Mouse (Mus musculus) heart, postnatal 4 days (tissue): Measurements from ENCODE around the gene Msx3. TPM values are rescaled to one million over a fixed set of nuclear protein-coding genes. Genes with fewer than 3 reads are reported as not detected.
A peak's percentile ranks its signal among the peaks of the same experiment; 100 is the strongest.

ENCODE experiments used
- DNase-seq: peaks from one replicate; pipeline ENCODE4 v3.0.0; 2021
- total RNA-seq, 2 experiments: library from RNA; stranded (reverse); gene quantifications; 2 replicates each; pipeline ENCODE4 v1.2.3; 2021

Msx3 gene
- total RNA-seq, 2 experiments from 2014 or later, result not detected

DNA sequence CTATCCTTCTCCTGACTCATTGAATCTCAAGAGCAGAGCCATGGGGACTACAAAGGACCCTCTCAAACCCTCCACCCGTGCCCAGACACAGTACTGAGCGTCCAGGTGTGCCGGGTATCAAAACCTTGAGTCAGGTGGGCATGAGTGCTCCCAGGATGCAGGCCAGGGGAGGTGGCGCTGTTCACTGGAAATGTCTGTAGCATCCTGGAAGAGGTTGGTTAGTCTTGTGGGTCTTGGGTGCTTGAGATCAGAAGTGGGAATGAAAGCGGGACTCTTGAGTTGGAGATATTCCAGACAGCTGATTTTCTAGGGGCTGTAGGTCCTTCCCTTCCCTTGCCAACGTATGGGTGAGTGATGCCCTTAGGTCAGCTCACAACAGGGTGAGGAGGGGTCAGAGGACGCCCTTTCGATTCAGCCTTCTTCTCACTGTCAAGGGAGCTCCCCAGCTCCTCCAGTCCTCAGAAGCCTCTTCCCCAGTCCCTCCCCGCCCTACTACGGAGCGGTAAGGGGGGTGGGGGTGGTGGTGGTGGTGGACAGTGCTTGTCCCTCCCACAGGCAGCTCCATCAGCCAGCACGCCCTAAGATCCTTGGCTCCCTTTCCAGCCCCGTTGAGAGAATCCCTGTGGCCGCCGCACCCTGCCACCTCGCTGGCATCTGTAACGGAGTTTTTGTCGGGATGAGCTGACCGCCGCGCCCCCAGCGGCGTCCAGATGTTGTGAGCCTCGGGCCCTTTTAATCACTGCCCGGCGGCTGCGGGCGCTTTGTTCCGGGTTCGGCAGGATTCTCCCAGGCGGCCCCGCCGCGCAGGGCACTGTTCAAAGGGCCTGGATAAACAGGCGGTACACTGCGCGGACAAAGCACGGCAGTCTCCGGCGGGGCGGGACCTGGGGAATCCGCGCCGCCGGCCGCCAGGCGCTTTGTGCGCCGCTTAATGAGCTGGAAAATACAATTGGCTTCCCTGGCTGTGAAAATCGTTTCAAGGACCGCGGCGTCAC, 8.8 kb upstream of the Msx3 start:
- peak; percentile 27 for DNase-seq

GRCm38 (mm10) chr7:140054124-140054523, 5.2 kb upstream of the Msx3 start:
- no peak for DNase-seq

DNA sequence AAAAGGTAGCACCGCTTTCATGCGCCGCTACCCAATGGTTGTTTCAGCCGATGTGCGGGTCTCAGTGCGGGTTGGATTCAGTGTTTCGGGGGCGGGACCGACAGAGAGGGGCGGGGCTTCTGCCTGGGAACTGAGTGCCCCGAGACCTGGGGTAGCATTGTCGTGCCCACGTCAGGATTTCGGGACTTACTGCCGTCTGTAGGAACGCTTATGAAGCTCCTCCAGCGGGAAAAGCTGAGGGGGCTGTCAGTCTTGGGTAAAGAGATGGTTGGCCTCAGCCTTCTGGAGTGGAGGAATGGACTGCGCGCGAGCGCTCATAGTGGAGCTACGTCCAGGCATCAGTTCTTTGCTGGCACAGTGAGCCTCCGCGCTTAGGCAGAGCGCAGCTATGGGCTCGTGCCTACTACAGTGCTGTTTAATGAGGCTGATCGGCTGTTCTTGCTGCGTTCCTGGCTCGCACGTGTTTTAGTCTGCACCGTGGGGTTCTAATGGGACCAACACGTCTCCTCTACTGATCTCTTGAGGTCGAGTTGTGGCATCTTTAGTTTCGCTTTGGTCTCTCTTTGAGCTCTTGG, 313 bp upstream of the Msx3 start:
- DNase-seq, result peak; percentile 31

- DNase-seq, result peak; percentile 18
Observed at GRCm38 (mm10) chr7:140047811-140048311, 1.0 kb downstream of the Msx3 start.

DNA sequence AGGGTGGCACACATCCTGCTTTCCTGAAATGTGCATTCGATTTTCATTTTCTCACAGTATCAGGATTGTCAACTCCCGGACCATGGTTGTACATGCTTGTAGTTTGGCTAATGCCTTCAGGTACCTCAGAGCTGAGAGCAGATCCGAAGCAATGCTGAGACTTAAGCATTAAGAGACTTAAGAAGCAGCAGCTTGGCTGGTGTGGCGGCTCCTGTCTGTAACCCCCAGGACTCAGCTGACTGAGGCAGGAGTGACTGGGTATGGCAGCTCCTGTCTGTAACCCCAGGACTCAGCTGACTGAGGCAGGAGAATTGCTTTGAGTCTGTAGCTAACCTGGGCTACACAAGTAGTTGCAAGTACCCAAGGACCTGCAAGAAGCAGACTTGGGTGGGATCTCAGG, 3.3 kb downstream of the Msx3 start:
- no peak for DNase-seq

- DNase-seq, result no peak
Observed at GRCm38 (mm10) chr7:140042728-140043127, 6.2 kb downstream of the Msx3 start.

GRCm38 (mm10) chr7:140037171-140037555, 11.7 kb downstream of the Msx3 start:
- no peak for DNase-seq

GRCm38 (mm10) chr7:140036281-140037170, 12.4 kb downstream of the Msx3 start, which contains the start of the genes Zfp511 and Tubgcp2:
Gene Zfp511, plus strand, starts transcription at chr7:140036391.
Gene Tubgcp2, minus strand, starts transcription at chr7:140036669.
- DNase-seq, result peak; percentile 96

GRCm38 (mm10) chr7:140035456-140035855, 13.4 kb downstream of the Msx3 start:
- DNase-seq, result no peak

DNA sequence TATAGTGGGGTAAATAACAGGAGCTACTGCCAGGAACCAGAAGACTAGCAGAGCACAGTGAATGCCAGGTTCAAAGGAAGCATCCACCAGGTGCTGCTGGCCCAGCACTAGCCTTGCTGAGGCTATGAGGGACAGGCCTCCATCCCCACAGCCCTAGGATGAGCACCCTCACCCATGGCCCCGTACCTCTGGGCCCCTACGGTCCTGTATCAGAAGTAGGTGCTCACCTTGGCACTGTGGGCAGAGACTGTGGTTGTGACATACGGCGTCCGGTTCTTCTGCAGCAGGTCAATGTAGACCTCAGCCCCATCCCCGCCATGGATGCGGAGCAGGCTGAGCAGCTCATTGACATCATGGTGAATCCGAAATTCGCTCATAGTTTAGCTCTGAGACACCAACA, 15.5 kb downstream of the Msx3 start:
- no peak for DNase-seq

DNA sequence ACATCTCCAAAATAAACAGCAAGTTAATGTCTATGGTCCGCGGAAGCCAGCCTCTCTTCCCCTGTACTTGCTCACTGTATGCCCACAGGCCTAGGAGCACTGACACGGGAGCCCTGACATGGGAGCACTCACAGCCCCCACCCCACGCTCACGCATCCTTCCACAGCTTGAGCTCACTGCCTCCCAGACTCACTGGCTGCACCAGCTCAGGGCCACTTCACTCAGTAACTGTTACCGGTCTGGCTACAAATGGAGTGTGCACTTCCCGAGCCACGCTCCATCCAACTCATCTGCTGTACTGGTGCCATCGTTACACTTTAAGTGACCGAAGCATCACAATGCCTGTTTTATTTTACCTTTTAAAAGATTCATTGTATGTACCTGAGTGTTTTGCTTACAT, 16.5 kb downstream of the Msx3 start:
- DNase-seq, result no peak

DNA sequence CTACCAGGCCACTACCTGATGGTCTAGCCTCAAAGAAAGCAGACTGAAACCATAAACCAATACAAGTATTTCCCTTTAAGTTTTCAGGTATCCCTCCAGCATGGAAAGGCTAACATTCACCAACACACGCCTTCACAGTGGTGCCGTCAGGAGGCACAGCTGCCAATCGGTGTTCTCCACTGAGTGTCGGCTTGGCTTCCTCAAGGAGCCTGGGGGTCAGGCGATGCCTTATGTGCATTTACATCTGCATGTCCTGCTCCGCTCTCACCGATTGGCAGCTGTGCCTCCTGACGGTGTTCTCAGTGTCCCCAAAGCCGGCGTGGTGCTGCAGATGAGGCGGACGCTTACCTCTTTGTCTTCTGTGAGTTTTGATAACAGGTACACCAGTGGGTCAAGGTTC, 17.1 kb downstream of the Msx3 start:
- no peak for DNase-seq

GRCm38 (mm10) chr7:140011336-140011735, 37.6 kb downstream of the Msx3 start:
- DNase-seq, result no peak

DNA sequence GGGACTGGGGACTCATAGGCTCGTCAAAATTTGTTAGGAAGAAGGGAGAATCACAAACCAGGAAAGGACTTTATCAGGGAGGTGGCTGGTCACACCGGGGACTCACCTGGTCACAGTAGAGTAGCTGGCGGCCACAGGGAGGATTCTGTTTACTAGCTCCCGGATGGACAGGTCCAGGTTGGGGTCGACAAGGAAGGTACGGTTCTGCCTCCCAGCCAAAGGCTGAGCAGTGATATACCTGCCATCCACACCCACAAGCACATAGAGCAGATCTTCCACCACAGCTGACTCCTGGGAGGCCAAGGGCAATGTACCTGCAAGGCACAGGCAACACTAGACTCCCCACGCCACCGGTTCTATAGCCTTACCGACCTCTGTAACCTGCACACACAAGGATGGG, 41.1 kb downstream of the Msx3 start:
- no peak for DNase-seq

DNA sequence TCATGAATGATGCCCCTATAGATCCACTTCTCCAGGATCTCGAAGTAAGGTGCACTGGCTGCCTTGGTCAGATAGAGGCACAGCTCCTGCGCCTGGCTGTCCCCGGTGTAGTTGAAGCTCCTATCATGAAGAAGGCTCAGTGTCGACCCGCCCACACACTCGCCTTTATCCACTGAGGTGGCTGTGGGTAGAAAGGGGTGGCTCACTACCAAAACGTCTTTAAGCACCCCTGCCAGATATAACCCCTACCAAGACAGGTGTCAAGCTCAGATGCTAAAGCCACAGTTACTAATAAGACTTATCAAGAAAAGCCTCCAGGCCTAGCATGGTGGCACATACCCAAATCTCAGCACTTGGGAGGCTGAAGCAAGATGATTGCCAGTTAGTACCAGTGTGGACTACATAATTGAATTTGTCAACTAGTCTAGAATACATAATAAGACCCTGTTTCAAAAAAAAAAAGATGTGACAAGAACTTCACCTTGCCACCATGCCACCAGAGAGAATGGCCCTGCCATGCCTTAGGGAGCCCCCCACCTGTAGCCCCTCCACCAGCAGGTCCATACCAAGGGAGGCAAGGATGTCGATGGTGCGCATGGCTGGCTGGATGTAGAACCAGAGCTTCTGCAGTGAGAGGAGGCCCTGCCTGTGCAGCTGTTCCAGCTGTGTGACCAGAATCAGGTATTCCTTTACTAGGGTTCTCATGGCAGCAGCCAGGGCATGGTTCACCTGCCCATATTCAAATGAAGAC, 41.9 kb downstream of the Msx3 start:
- DNase-seq, result no peak

DNA sequence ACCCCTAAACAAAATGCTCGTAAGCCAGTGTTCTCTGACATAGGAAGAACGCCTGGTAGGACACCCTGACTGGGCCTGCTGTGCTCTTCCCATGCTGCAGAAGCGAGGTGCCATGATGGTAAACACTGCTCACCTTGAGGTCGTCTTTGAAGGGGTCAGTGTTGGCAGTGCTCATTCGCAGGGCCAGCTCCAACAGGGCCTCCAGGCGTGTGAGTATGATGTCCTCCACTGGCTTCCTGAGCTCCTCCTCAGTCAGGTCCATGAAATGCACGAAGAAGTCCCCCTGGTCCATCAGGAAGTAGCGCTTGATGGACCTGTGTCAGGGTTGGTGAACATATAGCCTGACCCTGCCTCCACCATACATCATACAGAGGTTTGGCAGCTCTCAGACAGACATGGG, 44.2 kb downstream of the Msx3 start:
- DNase-seq, result no peak

GRCm38 (mm10) chr7:140001086-140001740, 47.7 kb downstream of the Msx3 start:
- DNase-seq, result no peak

GRCm38 (mm10) chr7:139998691-139999350, 50.1 kb downstream of the Msx3 start:
- no peak for DNase-seq
